Mouse (Mus musculus) kidney, adult 11 months (tissue): ENCODE measurements around the gene Rorb.

ENCODE experiments used
- DNase-seq: peaks from one replicate; pipeline ENCODE4 v3.0.0; 2022

Gene Rorb

GRCm38 (mm10) chr19:19110793-19111427 lies at the start of gene Rorb:
Rorb (minus strand) TSS chr19:19111196.
- DNase-seq = peak; percentile 57

DNA sequence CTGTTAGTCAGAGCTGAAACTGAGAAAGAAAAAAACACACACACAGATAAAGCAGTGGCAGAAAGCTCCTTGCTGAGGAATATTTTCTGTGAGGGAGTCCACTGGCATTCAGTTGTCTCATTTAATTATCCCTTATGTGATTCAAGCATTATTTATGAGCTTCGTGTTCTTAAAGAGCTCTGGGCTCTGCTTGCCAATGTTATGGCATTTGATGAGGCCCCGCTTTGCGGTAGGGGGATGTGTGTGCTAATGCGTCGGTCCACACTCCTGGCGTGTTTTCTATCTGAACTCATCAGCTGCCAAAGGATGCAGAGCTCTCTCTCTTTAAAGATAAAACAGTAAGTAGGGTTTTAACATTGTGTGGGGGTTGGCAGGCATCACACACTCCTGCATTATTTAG lies 37.9 kb upstream of the Rorb start:
- DNase-seq = no peak

DNA sequence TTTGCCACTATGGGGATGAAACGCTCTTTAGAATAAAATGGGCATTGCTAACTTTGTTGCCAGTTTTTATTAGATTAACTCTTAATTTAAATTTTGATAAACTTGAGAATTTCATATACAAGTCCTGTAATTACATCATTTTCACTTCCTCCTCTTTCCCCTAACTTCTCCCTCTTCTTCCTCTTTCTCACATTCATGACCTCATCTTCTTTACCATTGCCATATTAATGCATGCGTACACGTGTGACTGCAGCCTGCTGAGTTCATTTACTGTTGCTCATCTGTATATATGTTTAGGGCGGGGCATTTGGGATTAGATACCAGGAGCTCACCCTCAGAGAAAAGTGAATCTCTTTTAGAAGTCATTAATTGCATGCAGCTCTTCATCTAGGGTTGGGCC lies 33.5 kb upstream of the Rorb start:
- no peak for DNase-seq

DNA sequence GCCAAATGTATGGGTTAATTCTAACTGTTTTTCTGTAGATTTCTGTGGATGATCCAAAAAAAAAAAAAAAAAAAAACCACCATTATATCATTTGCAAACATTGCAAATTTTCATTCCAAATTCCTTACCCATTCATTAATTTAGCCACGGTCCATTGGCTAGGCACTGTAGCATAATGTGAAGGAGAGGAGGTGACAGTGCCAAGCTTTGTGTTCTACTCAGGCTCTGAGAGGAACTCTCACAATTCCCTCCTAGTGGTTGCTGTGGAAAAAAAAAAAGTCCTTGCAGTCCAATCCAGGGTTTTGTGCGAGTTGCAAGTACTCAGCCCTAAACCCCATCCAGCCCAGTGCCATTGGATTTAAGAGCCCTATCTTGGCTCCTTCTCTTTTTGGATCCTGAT lies 25.9 kb upstream of the Rorb start:
- no peak for DNase-seq

DNA sequence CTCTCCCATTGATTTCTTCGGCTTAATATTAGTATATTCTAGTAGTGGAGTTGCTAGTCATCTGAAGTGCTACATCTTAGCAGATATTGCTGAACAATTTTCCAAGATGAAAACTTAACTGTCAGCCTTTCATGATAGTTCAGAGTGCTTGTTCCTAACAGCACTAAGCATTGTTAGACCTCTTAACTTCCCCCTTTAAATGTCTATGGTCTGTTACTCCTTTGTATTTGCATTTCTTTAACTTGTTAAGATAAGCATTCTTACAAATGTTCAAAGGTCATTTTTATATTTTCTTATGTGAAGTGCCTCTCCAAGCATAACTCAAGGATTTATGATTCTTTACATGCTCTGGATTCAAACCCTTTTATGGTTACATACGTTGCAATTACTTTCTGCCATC lies 24.8 kb upstream of the Rorb start:
- no peak for DNase-seq

GRCm38 (mm10) chr19:19122324-19122723 lies 11.3 kb upstream of the Rorb start:
- no peak for DNase-seq

- no peak for DNase-seq
These were observed 1.2 kb upstream of the Rorb start for GRCm38 (mm10) chr19:19112180-19112579.

DNA sequence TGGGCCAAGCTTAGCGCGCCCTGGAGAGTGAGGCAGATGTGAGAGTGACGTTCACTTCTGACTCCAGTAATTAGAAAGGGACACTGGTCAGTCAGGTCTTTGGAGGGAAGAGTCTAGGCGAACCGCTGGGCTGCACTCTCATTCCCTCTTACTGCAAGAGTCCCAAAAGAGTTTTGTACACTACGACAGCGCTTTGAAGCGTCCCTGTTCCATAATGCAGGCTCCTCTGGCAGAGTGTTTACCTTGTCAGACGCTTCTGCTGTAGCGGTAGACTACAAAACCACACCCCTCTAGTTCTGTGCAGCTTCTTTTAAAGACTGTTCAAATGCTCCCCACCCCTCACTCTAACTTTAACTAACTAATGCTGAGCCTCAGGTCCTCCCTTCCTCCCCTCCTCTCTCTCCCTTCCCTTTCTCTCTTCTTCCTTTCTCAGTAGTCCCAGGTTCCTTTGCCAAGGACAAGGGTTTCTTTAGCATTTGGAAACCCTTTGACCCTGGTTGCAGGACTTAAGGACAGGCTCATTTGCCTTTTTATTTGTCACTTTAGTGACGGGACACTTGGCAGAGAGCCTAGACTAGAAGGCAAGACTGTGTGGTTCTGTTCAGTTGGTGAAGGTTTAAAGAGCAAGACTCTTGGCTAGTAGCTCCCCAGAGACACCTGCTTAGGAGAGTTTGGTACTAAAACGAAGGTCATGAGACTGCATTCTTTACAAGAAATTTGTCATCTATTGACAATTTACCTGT lies 603 bp upstream of the Rorb start:
- peak; percentile 40 for DNase-seq

- DNase-seq = no peak
These were observed 806 bp downstream of the Rorb start for GRCm38 (mm10) chr19:19110011-19110768.

GRCm38 (mm10) chr19:19108596-19109381 lies 2.2 kb downstream of the Rorb start:
- DNase-seq = no peak

DNA sequence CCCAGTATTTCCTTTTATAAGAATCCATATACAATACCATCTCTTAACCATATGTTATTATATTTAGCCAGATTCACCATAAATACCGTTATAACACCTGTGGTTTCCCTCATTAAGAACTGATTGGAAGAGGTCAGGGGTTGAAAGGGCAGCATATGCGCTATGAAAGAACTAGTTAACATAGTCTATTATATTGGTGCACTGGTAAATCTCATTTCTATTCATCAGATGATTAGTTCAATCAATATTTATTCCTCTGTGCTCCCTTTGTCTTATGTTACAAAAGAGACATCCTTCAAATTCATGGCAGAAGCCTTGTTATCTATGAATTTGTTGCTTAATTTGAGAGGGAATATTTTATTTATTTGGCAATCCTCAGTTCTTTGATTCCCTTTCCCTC lies 6.4 kb downstream of the Rorb start:
- DNase-seq = no peak

GRCm38 (mm10) chr19:19097149-19097548 lies 13.8 kb downstream of the Rorb start:
- no peak for DNase-seq

GRCm38 (mm10) chr19:19089427-19089826 lies 21.6 kb downstream of the Rorb start:
- no peak for DNase-seq

DNA sequence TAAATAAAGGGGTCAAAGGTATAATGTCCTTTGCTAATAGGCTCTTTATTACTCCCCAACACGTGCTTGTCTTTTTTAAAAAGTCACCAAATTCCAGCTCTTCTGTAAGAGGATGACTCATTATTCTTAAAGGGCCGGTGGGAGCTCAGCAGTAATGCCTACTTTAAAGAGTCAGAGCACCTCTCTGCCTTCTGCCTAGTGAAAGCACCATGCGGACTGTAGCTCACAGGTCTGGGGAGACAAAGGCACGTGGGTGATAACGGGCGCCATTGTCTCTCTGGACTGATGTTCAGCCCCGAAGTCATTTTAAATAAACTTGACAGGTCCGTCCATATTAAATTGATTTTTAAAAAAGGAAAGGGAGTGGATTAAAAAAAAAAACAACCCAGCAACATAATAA lies 33.1 kb downstream of the Rorb start:
- DNase-seq = no peak

DNA sequence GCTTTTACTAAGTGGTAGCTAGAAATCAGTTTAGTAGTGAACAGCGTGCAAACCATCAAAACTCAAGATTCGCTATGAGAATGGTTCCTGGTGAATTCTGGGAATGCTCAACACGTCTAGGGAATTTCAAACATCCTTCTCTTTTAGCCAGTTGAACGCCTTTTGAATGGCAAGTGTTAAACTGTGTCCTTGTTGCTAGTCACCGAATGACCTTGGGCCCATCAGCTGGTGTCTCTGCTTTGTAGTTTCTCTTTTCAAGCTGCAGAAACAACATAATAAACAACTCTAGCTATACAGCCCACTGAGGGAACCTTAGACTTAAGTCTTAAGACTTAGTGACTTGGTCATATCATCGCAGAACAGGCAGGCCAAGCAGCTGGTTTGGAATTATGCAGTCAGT lies 36.2 kb downstream of the Rorb start:
- no peak for DNase-seq

GRCm38 (mm10) chr19:19058710-19059398 lies 52.1 kb downstream of the Rorb start:
- no peak for DNase-seq

- no peak for DNase-seq
These were observed 52.8 kb downstream of the Rorb start for GRCm38 (mm10) chr19:19058201-19058600.

DNA sequence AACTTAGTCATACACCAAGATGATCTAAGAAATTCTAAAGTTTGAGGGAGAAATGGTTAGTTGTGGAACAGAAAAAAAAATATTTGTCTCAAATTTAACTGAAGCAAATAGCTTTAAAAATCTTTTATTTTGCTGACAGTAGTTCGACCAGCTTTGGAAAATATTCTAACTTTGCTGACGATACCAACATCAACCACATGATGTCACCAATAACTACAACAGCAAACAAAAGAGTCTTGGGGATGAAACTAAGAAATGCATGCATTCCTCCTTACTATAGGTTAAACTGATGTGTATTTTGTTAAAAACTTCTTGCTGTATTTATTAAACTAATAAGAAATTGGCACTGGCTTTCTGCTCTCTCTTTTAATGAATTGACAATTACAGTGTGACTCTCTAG lies 67.9 kb downstream of the Rorb start:
- DNase-seq = no peak

DNA sequence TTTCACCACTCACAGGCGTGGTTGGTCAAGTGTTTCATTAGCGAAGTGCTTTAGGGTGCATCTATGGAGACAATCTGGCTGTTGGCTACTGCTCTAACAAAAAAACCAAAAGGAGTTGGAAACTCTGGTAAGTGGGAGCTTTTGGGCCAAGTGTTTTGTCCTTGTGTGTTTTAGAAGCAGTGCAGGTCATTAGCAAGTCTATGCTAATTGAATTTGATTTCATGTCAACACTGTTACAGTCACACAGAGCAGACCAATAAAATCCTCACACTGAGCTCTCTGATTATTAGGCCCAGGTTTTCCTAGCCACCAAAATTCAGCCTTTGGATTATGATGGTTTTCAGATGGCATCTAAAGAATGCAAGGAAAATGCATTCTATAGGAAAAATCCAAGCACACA lies 70.2 kb downstream of the Rorb start:
- DNase-seq = no peak

DNA sequence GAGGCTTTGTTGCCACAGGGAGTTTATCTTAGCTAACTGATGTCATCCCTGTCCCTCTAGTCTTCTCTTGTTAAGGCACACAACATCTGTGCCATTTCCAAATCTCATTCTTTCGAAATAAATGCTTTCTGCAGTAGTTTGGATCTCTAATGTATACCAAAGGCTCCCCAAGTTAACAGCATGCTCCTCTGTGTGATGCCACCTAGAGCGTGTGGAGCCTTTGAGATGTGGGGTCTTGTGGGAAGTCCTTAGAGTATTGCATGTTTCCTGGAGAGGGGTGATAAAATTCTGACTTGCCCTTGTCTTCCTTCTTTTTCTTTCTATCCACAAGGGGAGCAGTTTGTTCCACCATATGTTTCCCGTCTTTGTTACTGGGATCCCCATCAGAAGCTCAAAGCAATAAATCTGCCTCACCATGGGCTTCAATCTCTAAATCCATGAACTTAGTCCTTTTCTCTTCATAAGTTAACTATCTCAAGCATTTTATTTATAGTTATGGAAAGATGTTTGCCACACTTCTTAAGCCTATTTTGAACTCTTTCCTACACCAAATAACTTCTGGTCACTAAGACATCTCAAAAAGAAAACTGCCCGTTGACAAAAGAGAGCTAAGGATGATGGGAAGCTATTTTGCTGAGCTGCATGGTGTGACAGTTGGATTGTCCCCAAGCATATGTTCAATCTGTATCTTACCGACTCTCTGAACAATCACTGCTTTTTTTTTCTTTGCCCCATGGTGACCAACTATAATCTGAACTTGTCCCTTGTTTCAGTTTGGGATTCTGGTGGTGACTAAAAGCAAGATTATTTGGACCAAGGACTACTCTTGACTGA lies 76.3 kb downstream of the Rorb start:
- no peak for DNase-seq

DNA sequence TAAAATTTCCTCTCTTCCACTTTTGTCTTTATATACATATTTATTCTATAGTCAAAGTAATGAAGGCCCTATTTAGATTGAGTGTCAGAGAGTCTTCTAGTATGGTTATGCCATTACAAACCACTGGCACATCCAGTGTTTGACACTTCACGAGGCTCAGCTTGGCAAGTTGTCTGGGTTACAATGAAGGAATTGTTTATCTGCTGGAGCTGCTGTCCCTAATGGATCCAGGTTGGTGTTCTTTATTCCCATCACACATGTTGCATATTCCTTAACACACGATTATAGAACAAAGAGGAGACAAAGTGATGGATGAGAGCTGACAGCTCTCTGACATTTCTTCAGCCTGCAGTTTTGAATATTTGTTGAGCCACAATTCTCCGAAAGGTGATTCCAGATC lies 77.0 kb downstream of the Rorb start:
- no peak for DNase-seq

DNA sequence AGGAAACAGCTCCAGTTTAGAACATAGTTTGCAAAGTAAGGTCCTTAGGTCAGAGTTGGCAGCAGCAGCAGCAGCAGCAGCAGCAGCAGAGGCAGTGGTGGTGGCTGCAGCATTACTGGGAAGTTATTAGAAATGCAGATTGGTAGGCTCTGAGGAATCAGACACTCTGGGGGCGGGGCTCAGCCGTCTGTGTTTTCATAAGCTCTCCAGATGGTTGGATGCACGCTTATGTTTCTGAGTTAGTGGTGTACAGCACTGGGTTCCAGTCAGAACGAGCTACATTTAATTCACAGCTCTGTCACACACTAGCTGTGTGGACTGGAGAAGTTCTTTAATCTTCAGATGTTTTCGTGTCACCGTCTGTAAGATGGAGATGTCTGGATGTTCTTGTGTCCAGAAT lies 105.9 kb downstream of the Rorb start:
- no peak for DNase-seq
